Mouse (Mus musculus): ENCODE results near the gene Gm49721. TPM values are rescaled to one million over a fixed set of nuclear protein-coding genes. Genes with fewer than 3 reads are reported as not detected.

The Gm49721 gene
- 0.27 to 1.6 TPM (median 1.2 TPM) in 3 of 4 replicates, not detected in the other for total RNA-seq (2023)

GRCm38 (mm10) chr17:6978287-6979248, at the start of gene Gm49721:
Gene Gm49721 (plus strand): TSS chr17:6978904.

GRCm38 (mm10) chr17:6947984-6948768, 30.5 kb upstream of the Gm49721 start, which contains the start of gene Rsph3b:
Gene Rsph3b (minus strand): TSS chr17:6948682.

DNA sequence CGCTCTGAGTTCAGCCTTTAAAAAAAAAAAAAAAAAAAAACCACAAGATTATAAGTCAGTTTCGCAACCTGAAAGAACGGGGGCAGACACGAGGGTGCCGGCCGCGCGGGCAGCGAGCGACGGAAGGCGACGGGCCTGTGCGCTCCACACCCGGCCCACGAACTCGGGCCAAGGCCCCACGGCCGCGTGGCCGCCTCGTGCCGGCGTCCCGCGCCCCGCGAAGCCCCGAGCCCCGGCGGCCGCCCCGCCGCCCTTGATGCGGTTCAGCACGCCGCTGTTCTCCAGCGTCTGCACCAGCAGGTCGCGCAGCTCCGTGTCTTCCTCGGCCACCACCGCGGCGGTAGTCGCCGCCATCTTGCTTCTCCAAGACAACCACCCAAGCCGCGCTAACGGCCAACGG, 17.9 kb upstream of the Gm49721 start, which contains the start of gene Tagap1:
Gene Tagap1 (minus strand): TSS at position 381 of the 400 bp plus-strand sequence.

DNA sequence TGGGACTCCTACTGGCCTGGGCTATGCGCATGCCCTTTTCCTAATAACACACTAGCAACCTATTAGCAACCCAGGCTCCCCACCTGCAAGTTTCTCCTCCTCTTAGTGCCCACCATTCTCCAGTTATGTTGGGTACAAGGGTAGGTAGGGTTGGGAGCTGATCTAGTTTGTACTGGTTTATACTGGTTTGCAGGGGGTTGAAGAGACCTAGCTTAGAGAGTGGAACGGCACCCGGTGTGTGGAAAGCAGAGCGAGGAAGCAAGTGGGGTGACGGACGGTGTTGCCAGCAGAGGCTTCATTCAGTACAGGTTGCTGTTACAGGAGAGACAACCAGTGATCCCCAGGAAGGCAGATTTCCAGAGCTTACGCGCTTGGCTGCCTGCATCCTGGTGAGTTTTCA, 8.4 kb upstream of the Gm49721 start, which contains the start of gene Rnaset2b:
Gene Rnaset2b (plus strand): TSS at position 301 of the 400 bp plus-strand sequence.

GRCm38 (mm10) chr17:7025257-7025656, 46.6 kb downstream of the Gm49721 start, which contains the start of gene Gm1604a:
Gene Gm1604a (plus strand): TSS chr17:7025568.

Other genes starting within 250 kb of the Gm49721 start
- gene Ezr, start 196.1 kb upstream of the Gm49721 start, total RNA-seq (2023): 498 to 517 TPM (median 512 TPM) in 4 replicates
- 7.6 to 10.3 TPM (median 8.7 TPM) in 4 replicates for gene Rsph3b, start 30.2 kb upstream of the Gm49721 start, total RNA-seq (2023)
- 55.9 to 66.8 TPM (median 64.1 TPM) in 4 replicates for gene Tagap1, start 17.7 kb upstream of the Gm49721 start, total RNA-seq (2023)
- gene Rnaset2b, start 8.3 kb upstream of the Gm49721 start, total RNA-seq (2023): 202 to 205 TPM (median 204 TPM) in 4 replicates
- not detected in 4 replicates for gene Gm1604a, start 46.7 kb downstream of the Gm49721 start, total RNA-seq (2023)
- gene Rps6ka2, start 191.2 kb downstream of the Gm49721 start, total RNA-seq (2023): 2.7 to 4.9 TPM (median 3.4 TPM) in 4 replicates

Measured in B cell, adult 62 days (primary cell).